Mouse (Mus musculus) small intestine, adult 2 months (tissue): Measurements from ENCODE around the gene Lta. TPM values are rescaled to one million over a fixed set of nuclear protein-coding genes. Genes with fewer than 3 reads are reported as not detected.

ENCODE experiments used
- H3K27ac ChIP-seq: fragments of 200-500 bp; 2 replicates; pipeline ENCODE4 v1.5.1; 2012; ENCODE audit warnings: low read depth, low read length, control low read depth, inconsistent platforms; ENCODE audit not compliant: insufficient read depth
- H3K27me3 ChIP-seq: fragments of 200-500 bp; 2 replicates; pipeline ENCODE4 v1.6.1; 2012; ENCODE audit warnings: mild to moderate bottlenecking, moderate library complexity, low read length, inconsistent platforms; ENCODE audit not compliant: control insufficient read depth, insufficient read depth
- H3K36me3 ChIP-seq: fragments of 200-500 bp; 2 replicates; pipeline ENCODE4 v1.6.1; 2012; ENCODE audit warnings: mild to moderate bottlenecking, low read length, control low read depth, inconsistent platforms; ENCODE audit not compliant: control insufficient read depth, insufficient read depth
- H3K4me1 ChIP-seq: fragments of 200-500 bp; 2 replicates; pipeline ENCODE4 v1.6.1; 2012; ENCODE audit warnings: low read length, inconsistent platforms, mixed read lengths; ENCODE audit not compliant: control insufficient read depth, insufficient read depth, insufficient read length
- H3K4me3 ChIP-seq: fragments of 200-500 bp; 2 replicates; pipeline ENCODE4 v1.5.1; 2012; ENCODE audit warnings: low read depth, mild to moderate bottlenecking, control low read depth, inconsistent platforms, low read length, moderate library complexity
- CTCF ChIP-seq: fragments of 200-500 bp; IDR thresholded peaks from 2 replicates; pipeline ENCODE4 v1.5.1; 2012; ENCODE audit warnings: low read depth, mild to moderate bottlenecking, control low read depth, inconsistent platforms, low read length, moderate library complexity, mixed read lengths; ENCODE audit not compliant: insufficient replicate concordance, insufficient read length; ENCODE audit errors: extremely low read depth
- POLR2A ChIP-seq: fragments of 200-500 bp; IDR thresholded peaks from 2 replicates; pipeline ENCODE4 v1.6.1; 2012; ENCODE audit warnings: low read depth, mild to moderate bottlenecking, control low read depth, inconsistent platforms, low read length, moderate library complexity
- WGBS: fragments of 180-500 bp; shearing (Covaris S2); methylation state at CpG from one replicate; pipeline ENCODE4 v1.1.7; 2018; 5-methylcytosine and 5-hydroxymethylcytosine counted together
- polyA plus RNA-seq: library from polyadenylated mRNA; depleted of rRNA; stranded (reverse); fragments of >200 nt; gene quantifications from 2 replicates; pipeline ENCODE4 v1.2.3, GENCODE M21; 2012

Gene Lta
- polyA plus RNA-seq, 1 experiment = 0.66 TPM

- H3K4me1 ChIP-seq = peaks cover 18% of the 10 kb centered on the region
- H3K4me3 ChIP-seq = no peak within 1 kb of the TSS
- no peak for TF ChIP-seq CTCF
- no peak for TF ChIP-seq POLR2A
- H3K27me3 ChIP-seq = no peaks in the 10 kb centered on the region
- peak within 1 kb of the TSS; percentile 20; the same call in 1 of the 2 replicates for H3K27ac ChIP-seq
- no peaks in the 10 kb centered on the region for H3K36me3 ChIP-seq
- WGBS = 60% methylated on average over 2 of the region's 2 CpGs
These were observed 29.2 kb downstream of the Lta start, which contains the start of gene Aif1 for GRCm38 (mm10) chr17:35175968-35176367. Aif1 (minus strand) TSS chr17:35176068.

- TF ChIP-seq POLR2A (no peak), CTCF (no peak)
- WGBS = 75% methylated on average over 6 of the region's 6 CpGs
- H3K36me3 ChIP-seq = no peaks in the 10 kb centered on the region
- no peaks in the 10 kb centered on the region for H3K27me3 ChIP-seq
- peaks cover 18% of the 10 kb centered on the region for H3K4me1 ChIP-seq
- H3K4me3 ChIP-seq = no peak overlapping the region
- no peak overlapping the region for H3K27ac ChIP-seq
These were observed 29.8 kb downstream of the Lta start for GRCm38 (mm10) chr17:35175382-35175781.

GRCm38 (mm10) chr17:35174201-35174977 lies 30.8 kb downstream of the Lta start:
- 15% methylated on average over 8 of the region's 8 CpGs for WGBS
- Histone ChIP-seq H3K27ac (peak overlapping the region; percentile 79), H3K36me3 (no peaks in the 10 kb centered on the region), H3K4me1 (peaks cover 18% of the 10 kb centered on the region), H3K4me3 (no peak overlapping the region), H3K27me3 (no peaks in the 10 kb centered on the region)
- TF ChIP-seq POLR2A (no peak), CTCF (no peak)

- Histone ChIP-seq H3K4me1 (peaks cover 18% of the 10 kb centered on the region), H3K27me3 (no peaks in the 10 kb centered on the region), H3K27ac (peak overlapping the region; percentile 79), H3K4me3 (no peak overlapping the region), H3K36me3 (no peaks in the 10 kb centered on the region)
- no peak for TF ChIP-seq POLR2A
- no peak for TF ChIP-seq CTCF
- WGBS = 74% methylated on average over 3 of the region's 3 CpGs
These were observed 31.8 kb downstream of the Lta start for GRCm38 (mm10) chr17:35173329-35173728.

GRCm38 (mm10) chr17:35172445-35173234 lies 32.5 kb downstream of the Lta start:
- peak overlapping the region; percentile 39 for H3K4me3 ChIP-seq
- no peaks in the 10 kb centered on the region for H3K27me3 ChIP-seq
- TF ChIP-seq POLR2A = no peak
- TF ChIP-seq CTCF = no peak
- no peaks in the 10 kb centered on the region for H3K36me3 ChIP-seq
- peak overlapping the region; percentile 79 for H3K27ac ChIP-seq
- 73% methylated on average over 11 of the region's 11 CpGs for WGBS
- H3K4me1 ChIP-seq = peaks cover 18% of the 10 kb centered on the region

GRCm38 (mm10) chr17:35168541-35169207 lies 36.5 kb downstream of the Lta start:
- Histone ChIP-seq H3K27me3 (no peaks in the 10 kb centered on the region), H3K27ac (no peak overlapping the region), H3K4me3 (no peak overlapping the region), H3K36me3 (no peaks in the 10 kb centered on the region), H3K4me1 (peaks cover 17% of the 10 kb centered on the region)
- TF ChIP-seq CTCF (peak; percentile 32; the same call in 1 of the 2 replicates), POLR2A (no peak)
- WGBS = 10% methylated on average over 4 of the region's 4 CpGs
